Mouse (Mus musculus): Measurements from ENCODE around the gene Hoxa4. TPM values are rescaled to one million over a fixed set of nuclear protein-coding genes. Genes with fewer than 3 reads are reported as not detected.

Hoxa4 gene
- polyA plus RNA-seq, 1 experiment from 2014 or later, result 3.1 TPM

- Histone ChIP-seq H3K27me3 (replicated peaks; ENCODE audit: control insufficient read depth, insufficient read depth, low read length) (peaks cover 99% of the 10 kb centered on the region), H3K36me3 (ENCODE audit: control insufficient read depth, insufficient read depth, low read length) (no peaks in the 10 kb centered on the region), H3K9me3 (ENCODE audit: control insufficient read depth, low read length) (no peaks in the 10 kb centered on the region), H3K4me2 (peak overlapping the region; percentile 64), H3K4me3 (ENCODE audit: low read depth, low read length) (peak overlapping the region; percentile 46), H3K4me1 (replicated peaks; ENCODE audit: control insufficient read depth, insufficient read depth, low read length) (peaks cover 5% of the 10 kb centered on the region; the same call in 1 of the 2 replicates), H3K27ac (ENCODE audit: low read depth, low read length) (peak overlapping the region; percentile 84), H3K9ac (ENCODE audit: low read depth, low read length) (peak overlapping the region; percentile 68; the same call in 1 of the 2 replicates)
- DNase-seq (ENCODE audit: low spot score), result peak; percentile 60
- 0% methylated on average over 9 of the region's 35 CpGs for WGBS
- ATAC-seq (replicated peaks; ENCODE audit: low FRiP score), result no peak; the same call in 1 of the 2 replicates
Measured at GRCm38 (mm10) chr6:52175864-52176263, 15.7 kb downstream of the Hoxa4 start.

- Histone ChIP-seq H3K27me3 (replicated peaks; ENCODE audit: control insufficient read depth, insufficient read depth, low read length) (peaks cover 99% of the 10 kb centered on the region), H3K9ac (ENCODE audit: low read depth, low read length) (peak overlapping the region; percentile 68), H3K27ac (ENCODE audit: low read depth, low read length) (peak overlapping the region; percentile 84), H3K4me1 (replicated peaks; ENCODE audit: control insufficient read depth, insufficient read depth, low read length) (peaks cover 8% of the 10 kb centered on the region), H3K4me3 (ENCODE audit: low read depth, low read length) (peak overlapping the region; percentile 46), H3K36me3 (ENCODE audit: control insufficient read depth, insufficient read depth, low read length) (no peaks in the 10 kb centered on the region), H3K9me3 (ENCODE audit: control insufficient read depth, low read length) (no peaks in the 10 kb centered on the region), H3K4me2 (peak overlapping the region; percentile 64)
- no peak for ATAC-seq (replicated peaks; ENCODE audit: low FRiP score)
- DNase-seq (ENCODE audit: low spot score), result peak; percentile 69
- WGBS, result 1% methylated on average over 41 of the region's 41 CpGs
Measured at GRCm38 (mm10) chr6:52174968-52175751, 16.4 kb downstream of the Hoxa4 start.

- Histone ChIP-seq H3K36me3 (ENCODE audit: control insufficient read depth, insufficient read depth, low read length) (no peaks in the 10 kb centered on the region), H3K4me3 (ENCODE audit: low read depth, low read length) (peak overlapping the region; percentile 17; the same call in 1 of the 2 replicates), H3K4me1 (replicated peaks; ENCODE audit: control insufficient read depth, insufficient read depth, low read length) (peaks cover 16% of the 10 kb centered on the region), H3K4me2 (peak overlapping the region; percentile 58), H3K27ac (ENCODE audit: low read depth, low read length) (peak overlapping the region; percentile 62; the same call in 1 of the 2 replicates), H3K9ac (ENCODE audit: low read depth, low read length) (no peak overlapping the region), H3K9me3 (ENCODE audit: control insufficient read depth, low read length) (no peaks in the 10 kb centered on the region), H3K27me3 (replicated peaks; ENCODE audit: control insufficient read depth, insufficient read depth, low read length) (peaks cover 97% of the 10 kb centered on the region)
- 3% methylated on average over 4 of the region's 4 CpGs for WGBS
- no peak for ATAC-seq (replicated peaks; ENCODE audit: low FRiP score)
- peak; percentile 28 for DNase-seq (ENCODE audit: low spot score)
Measured at GRCm38 (mm10) chr6:52173648-52174047, 17.9 kb downstream of the Hoxa4 start.

DNA sequence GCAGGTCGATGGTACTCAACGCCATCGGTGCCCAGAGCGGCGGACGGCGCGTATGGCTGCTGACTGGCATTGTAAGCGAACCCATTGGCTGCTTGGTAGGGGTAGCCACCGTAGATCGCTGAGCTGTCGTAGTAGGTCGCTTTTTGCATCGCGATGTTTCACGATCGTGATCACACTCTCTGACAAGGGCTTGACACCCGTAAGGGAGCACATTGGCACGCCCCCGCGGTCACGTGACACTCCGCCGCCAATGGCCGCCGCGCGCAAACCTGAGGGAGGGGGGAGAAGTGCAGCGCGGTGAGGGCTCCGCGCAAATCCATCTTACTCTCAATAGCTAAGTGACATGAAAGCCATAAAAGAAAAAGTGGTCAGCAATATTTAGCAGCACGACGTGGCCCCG lies 19.1 kb downstream of the Hoxa4 start:
- H3K4me1 ChIP-seq (replicated peaks; ENCODE audit: control insufficient read depth, insufficient read depth, low read length), result peaks cover 17% of the 10 kb centered on the region
- 0 out of 2 replicates have a peak, but pooled peaks have one; percentile 46 for ATAC-seq (replicated peaks; ENCODE audit: low FRiP score)
- 1% methylated on average over 35 of the region's 35 CpGs for WGBS
- H3K9me3 ChIP-seq (ENCODE audit: control insufficient read depth, low read length), result no peaks in the 10 kb centered on the region
- H3K4me2 ChIP-seq, result peak overlapping the region; percentile 58
- peak overlapping the region; percentile 74 for H3K27ac ChIP-seq (ENCODE audit: low read depth, low read length)
- H3K36me3 ChIP-seq (ENCODE audit: control insufficient read depth, insufficient read depth, low read length), result no peaks in the 10 kb centered on the region
- DNase-seq (ENCODE audit: low spot score), result peak; percentile 87
- H3K27me3 ChIP-seq (replicated peaks; ENCODE audit: control insufficient read depth, insufficient read depth, low read length), result peaks cover 97% of the 10 kb centered on the region
- peak overlapping the region; percentile 36 for H3K4me3 ChIP-seq (ENCODE audit: low read depth, low read length)
- H3K9ac ChIP-seq (ENCODE audit: low read depth, low read length), result peak overlapping the region; percentile 44

- no peaks in the 10 kb centered on the region for H3K9me3 ChIP-seq (ENCODE audit: control insufficient read depth, low read length)
- peak; percentile 40 for DNase-seq (ENCODE audit: low spot score)
- H3K9ac ChIP-seq (ENCODE audit: low read depth, low read length), result peak overlapping the region; percentile 44; the same call in 1 of the 2 replicates
- ATAC-seq (replicated peaks; ENCODE audit: low FRiP score), result no peak
- H3K4me2 ChIP-seq, result peak overlapping the region; percentile 58
- H3K27ac ChIP-seq (ENCODE audit: low read depth, low read length), result peak overlapping the region; percentile 74
- peak overlapping the region; percentile 36 for H3K4me3 ChIP-seq (ENCODE audit: low read depth, low read length)
- WGBS, result 19% methylated on average over 7 of the region's 7 CpGs
- H3K4me1 ChIP-seq (replicated peaks; ENCODE audit: control insufficient read depth, insufficient read depth, low read length), result peaks cover 17% of the 10 kb centered on the region
- peaks cover 97% of the 10 kb centered on the region for H3K27me3 ChIP-seq (replicated peaks; ENCODE audit: control insufficient read depth, insufficient read depth, low read length)
- no peaks in the 10 kb centered on the region for H3K36me3 ChIP-seq (ENCODE audit: control insufficient read depth, insufficient read depth, low read length)
Measured at GRCm38 (mm10) chr6:52171938-52172337, 19.6 kb downstream of the Hoxa4 start.

DNA sequence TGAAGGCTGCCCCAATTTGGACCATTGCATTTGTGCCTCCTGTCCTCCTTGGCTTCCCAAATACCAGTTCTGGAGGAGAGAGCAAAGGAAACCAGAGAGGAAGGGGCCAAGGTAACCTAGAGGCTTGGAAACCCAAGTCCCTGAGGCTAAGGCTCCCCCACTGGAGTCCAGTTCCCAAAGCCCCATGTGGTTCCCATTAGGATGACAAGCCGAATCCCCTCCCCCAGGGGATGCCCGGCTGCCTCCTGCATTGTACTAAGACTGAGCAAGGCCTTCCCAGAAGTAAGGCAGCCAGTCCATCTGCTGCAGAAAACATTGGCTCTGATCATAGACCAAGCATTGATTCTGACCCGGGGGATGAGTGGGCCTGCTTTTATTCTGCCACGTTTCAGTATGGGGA lies 20.2 kb downstream of the Hoxa4 start:
- peaks cover 17% of the 10 kb centered on the region for H3K4me1 ChIP-seq (replicated peaks; ENCODE audit: control insufficient read depth, insufficient read depth, low read length)
- 13% methylated on average over 4 of the region's 4 CpGs for WGBS
- peaks cover 97% of the 10 kb centered on the region for H3K27me3 ChIP-seq (replicated peaks; ENCODE audit: control insufficient read depth, insufficient read depth, low read length)
- H3K9ac ChIP-seq (ENCODE audit: low read depth, low read length), result no peak overlapping the region
- H3K4me3 ChIP-seq (ENCODE audit: low read depth, low read length), result no peak overlapping the region
- H3K27ac ChIP-seq (ENCODE audit: low read depth, low read length), result peak overlapping the region; percentile 61
- H3K9me3 ChIP-seq (ENCODE audit: control insufficient read depth, low read length), result no peaks in the 10 kb centered on the region
- H3K36me3 ChIP-seq (ENCODE audit: control insufficient read depth, insufficient read depth, low read length), result no peaks in the 10 kb centered on the region
- DNase-seq (ENCODE audit: low spot score), result peak; percentile 31
- ATAC-seq (replicated peaks; ENCODE audit: low FRiP score), result no peak
- H3K4me2 ChIP-seq, result no peak overlapping the region

GRCm38 (mm10) chr6:52170898-52171223 lies 20.7 kb downstream of the Hoxa4 start:
- Histone ChIP-seq H3K4me2 (no peak overlapping the region; the same call in 1 of the 2 replicates), H3K9me3 (ENCODE audit: control insufficient read depth, low read length) (no peaks in the 10 kb centered on the region), H3K4me3 (ENCODE audit: low read depth, low read length) (no peak overlapping the region), H3K27ac (ENCODE audit: low read depth, low read length) (peak overlapping the region; percentile 61), H3K9ac (ENCODE audit: low read depth, low read length) (no peak overlapping the region), H3K4me1 (replicated peaks; ENCODE audit: control insufficient read depth, insufficient read depth, low read length) (peaks cover 17% of the 10 kb centered on the region), H3K36me3 (ENCODE audit: control insufficient read depth, insufficient read depth, low read length) (no peaks in the 10 kb centered on the region), H3K27me3 (replicated peaks; ENCODE audit: control insufficient read depth, insufficient read depth, low read length) (peaks cover 97% of the 10 kb centered on the region)
- DNase-seq (ENCODE audit: low spot score) (no peak), ATAC-seq (replicated peaks; ENCODE audit: low FRiP score) (peak; percentile 51; the same call in 1 of the 2 replicates)
- WGBS, result 5% methylated on average over 5 of the region's 5 CpGs

DNA sequence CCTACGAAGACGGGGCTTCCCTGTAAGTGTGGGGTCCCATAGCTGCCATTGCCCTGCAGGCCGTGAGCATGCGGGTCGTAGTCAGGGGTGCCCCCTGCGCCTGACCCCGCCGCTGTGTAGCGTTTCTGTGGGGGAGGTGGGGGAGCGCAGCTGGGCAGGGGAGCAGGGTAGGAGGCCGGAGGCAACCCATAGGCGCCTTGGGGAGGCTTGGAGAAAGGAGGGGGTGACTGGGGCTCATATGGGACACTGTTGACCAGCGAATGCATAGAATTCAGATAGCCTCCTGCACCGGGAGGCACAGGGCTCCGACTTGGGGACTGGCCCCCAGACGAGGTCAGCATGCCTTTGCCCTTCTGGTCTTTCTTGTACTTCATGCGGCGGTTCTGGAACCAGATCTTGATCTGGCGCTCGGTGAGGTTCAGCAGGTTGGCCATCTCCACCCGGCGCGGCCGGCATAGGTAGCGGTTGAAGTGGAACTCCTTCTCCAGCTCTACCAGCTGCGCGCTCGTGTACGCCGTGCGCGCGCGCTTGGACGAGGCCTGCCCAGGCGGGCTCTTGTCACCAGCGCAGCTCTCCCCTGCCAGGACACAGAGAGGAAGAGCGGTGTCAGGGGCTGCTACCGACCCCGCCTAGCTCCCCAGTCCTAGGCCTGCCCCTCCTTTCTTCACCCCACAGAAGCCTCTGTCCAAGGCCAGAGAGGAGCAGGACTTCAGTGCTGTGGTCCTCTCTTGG lies 21.2 kb downstream of the Hoxa4 start:
- H3K27ac ChIP-seq (ENCODE audit: low read depth, low read length), result peak overlapping the region; percentile 61
- peak overlapping the region; percentile 47; the same call in 1 of the 2 replicates for H3K9ac ChIP-seq (ENCODE audit: low read depth, low read length)
- H3K9me3 ChIP-seq (ENCODE audit: control insufficient read depth, low read length), result no peaks in the 10 kb centered on the region
- DNase-seq (ENCODE audit: low spot score) (peak; percentile 56), ATAC-seq (replicated peaks; ENCODE audit: low FRiP score) (peak; percentile 41)
- no peak overlapping the region for H3K4me3 ChIP-seq (ENCODE audit: low read depth, low read length)
- H3K4me2 ChIP-seq, result peak overlapping the region; percentile 47
- peaks cover 97% of the 10 kb centered on the region for H3K27me3 ChIP-seq (replicated peaks; ENCODE audit: control insufficient read depth, insufficient read depth, low read length)
- H3K36me3 ChIP-seq (ENCODE audit: control insufficient read depth, insufficient read depth, low read length), result no peaks in the 10 kb centered on the region
- WGBS, result 4% methylated on average over 40 of the region's 40 CpGs
- H3K4me1 ChIP-seq (replicated peaks; ENCODE audit: control insufficient read depth, insufficient read depth, low read length), result peaks cover 17% of the 10 kb centered on the region
